Comparison of ENCODE assay signal across 10 mouse cellular contexts in genomic region chr11:98955707-98956235, GRCm38 (mm10). TPM values are rescaled to one million over a fixed set of nuclear protein-coding genes. Genes with fewer than 3 reads are reported as not detected.
DNase-seq lines count a peak whose midpoint lies in the region; ATAC-seq and TF ChIP-seq lines count a peak whose summit lies in the region.
"Had no signal": no experiment of that assay in that cellular context is flagged by ENCODE, and none has a peak within 500 bp of the region (broad histone marks: within the 10 kb centered on the region; RNA-seq: fewer than 3 reads in every experiment).

No protein-coding gene starts in this region.

- 32% methylated on average over 7 of the region's 7 CpGs for WGBS in kidney, postnatal 0 days
- WGBS in limb, embryonic 12.5 days = 31% methylated on average over 6 of the region's 7 CpGs

- ATAC-seq in kidney, postnatal 0 days (replicated peaks; ENCODE audit: low FRiP score, low read depth) = no peak
- ATAC-seq in G1E (ENCODE audit: extremely low read depth, insufficient number of reproducible peaks, low FRiP score, poor library complexity, severe bottlenecking) = no peak
- ATAC-seq in limb, embryonic 12.5 days (ENCODE audit: insufficient number of reproducible peaks, insufficient read depth, low FRiP score, low TSS enrichment, low read depth) = no peak

- no peaks in the 10 kb centered on the region for H3K9me3 ChIP-seq in kidney, postnatal 0 days (replicated peaks; ENCODE audit: low read length)
- H3K9me3 ChIP-seq in G1E (replicated peaks) = no peaks in the 10 kb centered on the region
- H3K9me3 ChIP-seq in limb, embryonic 12.5 days = no peaks in the 10 kb centered on the region

- TF ChIP-seq CTCF in kidney, postnatal 0 days (IDR thresholded peaks at IDR 0.05; ENCODE audit: low read depth) = no peak
- TF ChIP-seq CTCF in G1E (IDR thresholded peaks at IDR 0.05; ENCODE audit: low read depth, low read length) = no peak

- no peak overlapping the region; the same call in 1 of the 2 replicates for H3K4me2 ChIP-seq in kidney, postnatal 0 days (ENCODE audit: low read length)
- peak overlapping the region; percentile 39; the same call in 1 of the 2 replicates for H3K4me2 ChIP-seq in limb, embryonic 12.5 days

- peak overlapping the region; percentile 76; the same call in 1 of the 2 replicates for H3K27ac ChIP-seq in kidney, postnatal 0 days
- peak overlapping the region; percentile 69; the same call in 1 of the 2 replicates for H3K27ac ChIP-seq in limb, embryonic 12.5 days

- no peak overlapping the region for H3K9ac ChIP-seq in kidney, postnatal 0 days (ENCODE audit: low read depth, low read length)
- H3K9ac ChIP-seq in limb, embryonic 12.5 days (replicated peaks) = 0 out of 2 replicates have a peak overlapping the region, but pooled peaks have one; percentile 18

- H3K4me3 ChIP-seq in kidney, postnatal 0 days (replicated peaks; ENCODE audit: low read depth, low read length) = no peak overlapping the region
- peak overlapping the region; percentile 66; the same call in 1 of the 2 replicates for H3K4me3 ChIP-seq in G1E (ENCODE audit: low read depth, low read length)
- H3K4me3 ChIP-seq in limb, embryonic 12.5 days (replicated peaks) = no peak overlapping the region
- H3K4me3 ChIP-seq: erythroblast, embryonic 14.5 days; myocyte had no signal

- peaks cover 1% of the 10 kb centered on the region; the same call in 1 of the 2 replicates for H3K36me3 ChIP-seq in kidney, postnatal 0 days (ENCODE audit: insufficient read depth, low read length)
- peaks cover 56% of the 10 kb centered on the region for H3K36me3 ChIP-seq in G1E (replicated peaks)
- peaks cover 46% of the 10 kb centered on the region for H3K36me3 ChIP-seq in limb, embryonic 12.5 days

- peaks cover 58% of the 10 kb centered on the region for H3K4me1 ChIP-seq in kidney, postnatal 0 days (replicated peaks; ENCODE audit: insufficient read depth, low read length)
- H3K4me1 ChIP-seq in G1E (ENCODE audit: insufficient read depth, low read depth, low read length) = peaks cover 96% of the 10 kb centered on the region
- peaks cover 69% of the 10 kb centered on the region for H3K4me1 ChIP-seq in limb, embryonic 12.5 days (replicated peaks)

- DNase-seq in adrenal gland, adult (ENCODE audit: inconsistent age in 2 of 2, low spot score in 1 of 2) = peak; percentile 59 to 88
- no peak for DNase-seq in adrenal gland, adult 18-20 months (ENCODE audit: low spot score in 2 of 2)
- no peak for DNase-seq in kidney, postnatal 0 days (ENCODE audit: low spot score)
- no peak for DNase-seq in kidney, postnatal 14 days
- peak; percentile 53 for DNase-seq in G1E (ENCODE audit: low spot score)
- no peak for DNase-seq in layer of hippocampus, adult 18-20 months (ENCODE audit: low spot score in 2 of 2)
- DNase-seq in cerebellum, adult 9-10 months = no peak

- H3K27me3 ChIP-seq in kidney, postnatal 0 days (ENCODE audit: insufficient read depth, low read length) = no peaks in the 10 kb centered on the region
- peaks cover under 1% of the 10 kb centered on the region; the same call in 1 of the 2 replicates for H3K27me3 ChIP-seq in G1E (ENCODE audit: insufficient read depth, low read length)
- no peaks in the 10 kb centered on the region for H3K27me3 ChIP-seq in limb, embryonic 12.5 days

RNA-seq across cellular contexts. Expression of gene Gjd3, which starts 27.0 kb away (rescaled TPM):
- not detected for total RNA-seq in adrenal gland, adult 18-20 months (2021)
- polyA plus RNA-seq in kidney, postnatal 0 days (2015; fragmentation: Nextera tagmentation; extraction: Ambion mirVana) = 1.1 and 1.6 TPM in 2 replicates
- total RNA-seq in G1E (2014; fragmentation: Nextera tagmentation) = not detected in 2 replicates
- total RNA-seq in G1E (2017) = not detected in 2 replicates
- polyA plus RNA-seq in G1E (2012) = not detected in 2 replicates
- polyA plus RNA-seq in limb, embryonic 12.5 days (2016; fragmentation: Nextera tagmentation; extraction: Ambion mirVana) = 0.51 TPM in 1 of 2 replicates, not detected in the other
- 1 to 10 TPM in 1 of 2 experiments, under 1 TPM in 1; 0.52 to 1.2 TPM for total RNA-seq in layer of hippocampus, adult 18-20 months (2021)
- polyA plus RNA-seq: erythroblast, embryonic 14.5 days had no signal

RNA-seq across cellular contexts. Expression of gene Rara, which starts 28.2 kb away (rescaled TPM):
- total RNA-seq in adrenal gland, adult 18-20 months (2021) = 10 to 100 TPM; 16.2 to 16.7 TPM
- 25.7 and 26.3 TPM in 2 replicates for polyA plus RNA-seq in kidney, postnatal 0 days (2015; fragmentation: Nextera tagmentation; extraction: Ambion mirVana)
- total RNA-seq in G1E (2014; fragmentation: Nextera tagmentation) (109 and 110 TPM in 2 replicates), G1E (2017) (16.9 and 17.1 TPM in 2 replicates)
- 84.4 and 103 TPM in 2 replicates for polyA plus RNA-seq in G1E (2012)
- polyA plus RNA-seq in limb, embryonic 12.5 days (2016; fragmentation: Nextera tagmentation; extraction: Ambion mirVana) = 47.1 TPM in 2 replicates
- 10 to 100 TPM; 18.3 to 26.6 TPM for total RNA-seq in layer of hippocampus, adult 18-20 months (2021)

RNA-seq across cellular contexts. Expression of gene Cdc6, which starts 48.2 kb away (rescaled TPM):
- under 1 TPM; 0.32 to 0.43 TPM for total RNA-seq in adrenal gland, adult 18-20 months (2021)
- polyA plus RNA-seq in kidney, postnatal 0 days (2015; fragmentation: Nextera tagmentation; extraction: Ambion mirVana) = 12.3 and 15.5 TPM in 2 replicates
- 60.7 and 84.9 TPM in 2 replicates for total RNA-seq in G1E (2014; fragmentation: Nextera tagmentation)
- 52.7 and 63.4 TPM in 2 replicates for total RNA-seq in G1E (2017)
- polyA plus RNA-seq in G1E (2012) = 3.4 and 4.1 TPM in 2 replicates
- 44.8 and 48.5 TPM in 2 replicates for polyA plus RNA-seq in limb, embryonic 12.5 days (2016; fragmentation: Nextera tagmentation; extraction: Ambion mirVana)
- under 1 TPM; 0.36 to 0.79 TPM for total RNA-seq in layer of hippocampus, adult 18-20 months (2021)

Comparison
In these comparisons a context has a peak if more than half of its experiments do, and no peak if none do; other contexts are left out.
1. DNase-seq: peak in adrenal gland, adult (2 of 2) and G1E (single experiment); none in adrenal gland, adult 18-20 months (0 of 2), kidney, postnatal 0 days (single experiment), kidney, postnatal 14 days (single experiment), layer of hippocampus, adult 18-20 months (0 of 2) and cerebellum, adult 9-10 months (single experiment).
2. RNA of gene Cdc6, which starts 48.2 kb away (total RNA-seq): 52.7 to 84.9 TPM in G1E; 0.36 to 0.79 TPM in layer of hippocampus, adult 18-20 months and 0.32 to 0.43 TPM in adrenal gland, adult 18-20 months; every median in the first group is over 10 times any median in the second.